ENCODE assay signal across 9 mouse cellular contexts in genomic region chr4:134185569-134185968, GRCm38 (mm10). TPM values are rescaled to one million over a fixed set of nuclear protein-coding genes. Genes with fewer than 3 reads are reported as not detected.
DNase-seq lines count a peak whose midpoint lies in the region; ATAC-seq and TF ChIP-seq lines count a peak whose summit lies in the region.
"Had no signal": no experiment of that assay in that cellular context is flagged by ENCODE, and none has a peak within 500 bp of the region (broad histone marks: within the 10 kb centered on the region; RNA-seq: fewer than 3 reads in every experiment).

No protein-coding gene starts in this region.

- H3K4me1 ChIP-seq in megakaryocyte, embryonic 14.5 days = peaks cover 38% of the 10 kb centered on the region
- H3K4me1 ChIP-seq in forebrain, embryonic 14.5 days (ENCODE audit: control insufficient read depth, insufficient read depth, low read length) = peaks cover 7% of the 10 kb centered on the region
- peaks cover 56% of the 10 kb centered on the region for H3K4me1 ChIP-seq in liver, embryonic 12.5 days
- H3K4me1 ChIP-seq in stomach, postnatal 0 days (replicated peaks; ENCODE audit: control insufficient read depth, insufficient read depth) = no peaks in the 10 kb centered on the region

- peaks cover 12% of the 10 kb centered on the region for H3K36me3 ChIP-seq in megakaryocyte, embryonic 14.5 days (replicated peaks; ENCODE audit: low read length)
- no peaks in the 10 kb centered on the region for H3K36me3 ChIP-seq in forebrain, embryonic 14.5 days (ENCODE audit: control insufficient read depth, insufficient read depth, low read length)
- H3K36me3 ChIP-seq in liver, embryonic 12.5 days = peaks cover 11% of the 10 kb centered on the region; the same call in 1 of the 2 replicates
- no peaks in the 10 kb centered on the region for H3K36me3 ChIP-seq in stomach, postnatal 0 days (ENCODE audit: control insufficient read depth, insufficient read depth, low read length)

- peak overlapping the region; percentile 98 for H3K4me3 ChIP-seq in megakaryocyte, embryonic 14.5 days (replicated peaks)
- peak overlapping the region; percentile 71 for H3K4me3 ChIP-seq in forebrain, embryonic 14.5 days (ENCODE audit: low read depth, low read length)
- H3K4me3 ChIP-seq in liver, embryonic 12.5 days = peak overlapping the region; percentile 86
- H3K4me3 ChIP-seq in stomach, postnatal 0 days (ENCODE audit: low read depth, low read length) = peak overlapping the region; percentile 69

- no peak for ATAC-seq in megakaryocyte, adult 5-6 weeks (ENCODE audit: poor library complexity, severe bottlenecking)
- no peak for ATAC-seq in forebrain, embryonic 14.5 days
- no peak for ATAC-seq in liver, embryonic 12.5 days
- ATAC-seq in stomach, postnatal 0 days (ENCODE audit: low FRiP score, low TSS enrichment) = no peak

- H3K27ac ChIP-seq in forebrain, embryonic 14.5 days (ENCODE audit: low read depth, low read length) = no peak overlapping the region
- peak overlapping the region; percentile 85; the same call in 1 of the 2 replicates for H3K27ac ChIP-seq in liver, embryonic 12.5 days
- H3K27ac ChIP-seq in stomach, postnatal 0 days (replicated peaks) = no peak overlapping the region

- 69% methylated on average over 3 of the region's 3 CpGs for WGBS in forebrain, embryonic 14.5 days
- WGBS in liver, embryonic 12.5 days (ENCODE audit: insufficient replicate concordance) = 84% methylated on average over 3 of the region's 3 CpGs
- 83% methylated on average over 3 of the region's 3 CpGs for WGBS in stomach, postnatal 0 days

- peaks cover 2% of the 10 kb centered on the region for H3K27me3 ChIP-seq in megakaryocyte, embryonic 14.5 days (replicated peaks)
- no peaks in the 10 kb centered on the region for H3K27me3 ChIP-seq in forebrain, embryonic 14.5 days (replicated peaks; ENCODE audit: control insufficient read depth, insufficient read depth, low read length)
- peaks cover 2% of the 10 kb centered on the region; the same call in 1 of the 2 replicates for H3K27me3 ChIP-seq in liver, embryonic 12.5 days (replicated peaks)
- no peaks in the 10 kb centered on the region for H3K27me3 ChIP-seq in stomach, postnatal 0 days (ENCODE audit: control insufficient read depth, insufficient read depth, low read length)

- no peaks in the 10 kb centered on the region for H3K9me3 ChIP-seq in megakaryocyte, embryonic 14.5 days
- H3K9me3 ChIP-seq in forebrain, embryonic 14.5 days (replicated peaks; ENCODE audit: control insufficient read depth, low read length) = no peaks in the 10 kb centered on the region
- no peaks in the 10 kb centered on the region for H3K9me3 ChIP-seq in liver, embryonic 12.5 days (replicated peaks)
- no peaks in the 10 kb centered on the region for H3K9me3 ChIP-seq in stomach, postnatal 0 days (ENCODE audit: control insufficient read depth, low read length)

- peak overlapping the region; percentile 90 for H3K4me2 ChIP-seq in forebrain, embryonic 14.5 days (ENCODE audit: low read length)
- peak overlapping the region; percentile 92 for H3K4me2 ChIP-seq in liver, embryonic 12.5 days
- H3K4me2 ChIP-seq in stomach, postnatal 0 days (replicated peaks; ENCODE audit: low read depth) = peak overlapping the region; percentile 90

- TF ChIP-seq EP300 in stomach, postnatal 0 days (optimal IDR thresholded peaks at IDR 0.05) = no peak

- TF ChIP-seq CTCF in stomach, postnatal 0 days (IDR thresholded peaks at IDR 0.05; ENCODE audit: low read depth) = no peak

- peak overlapping the region; percentile 83 for H3K9ac ChIP-seq in forebrain, embryonic 14.5 days (ENCODE audit: low read length)
- peak overlapping the region; percentile 92 for H3K9ac ChIP-seq in liver, embryonic 12.5 days
- H3K9ac ChIP-seq in stomach, postnatal 0 days (ENCODE audit: low read length) = peak overlapping the region; percentile 80

- DNase-seq in forebrain, embryonic 14.5 days (ENCODE audit: low spot score) = no peak
- DNase-seq in stomach, postnatal 0 days (ENCODE audit: low spot score) = no peak
- DNase-seq in cerebellum, adult 8-10 months = no peak
- no peak for DNase-seq in kidney, postnatal 36 days
- DNase-seq: right cerebral cortex, postnatal 25 days had no signal

RNA-seq across cellular contexts. Expression of gene Cep85, which starts 1.3 kb away (rescaled TPM):
- 10.9 and 19.9 TPM in 2 replicates for polyA plus RNA-seq in megakaryocyte, embryonic 14.5 days (2012; ENCODE audit: insufficient read depth, low replicate concordance)
- 11.4 and 20.6 TPM in 2 replicates for total RNA-seq in megakaryocyte, adult 5-6 weeks (2015)
- total RNA-seq in megakaryocyte, adult 5-6 weeks (2017) = 17.7 TPM in 2 replicates
- polyA plus RNA-seq in forebrain, embryonic 14.5 days (2014; fragmentation: Nextera tagmentation; extraction: Ambion mirVana) = 20.1 and 21.3 TPM in 2 replicates
- polyA plus RNA-seq in liver, embryonic 12.5 days (2016; fragmentation: Nextera tagmentation; extraction: Ambion mirVana) = 37.5 and 38.0 TPM in 2 replicates
- 87.6 and 102 TPM in 2 replicates for polyA plus RNA-seq in stomach, postnatal 0 days (2015; fragmentation: Nextera tagmentation; extraction: Ambion mirVana)

RNA-seq across cellular contexts. Expression of gene Gm7534, which starts 17.2 kb away (rescaled TPM):
- not detected in 2 replicates for polyA plus RNA-seq in megakaryocyte, embryonic 14.5 days (2012; ENCODE audit: insufficient read depth, low replicate concordance)
- 0.07 TPM in 1 of 2 replicates, not detected in the other for total RNA-seq in megakaryocyte, adult 5-6 weeks (2015)
- total RNA-seq in megakaryocyte, adult 5-6 weeks (2017) = not detected in 2 replicates
- polyA plus RNA-seq in forebrain, embryonic 14.5 days (2014; fragmentation: Nextera tagmentation; extraction: Ambion mirVana) = not detected in 2 replicates
- polyA plus RNA-seq in liver, embryonic 12.5 days (2016; fragmentation: Nextera tagmentation; extraction: Ambion mirVana) = not detected in 2 replicates
- not detected in 2 replicates for polyA plus RNA-seq in stomach, postnatal 0 days (2015; fragmentation: Nextera tagmentation; extraction: Ambion mirVana)
- total RNA-seq: left cerebral cortex, postnatal 10 days had no signal

RNA-seq across cellular contexts. Expression of gene Catsper4, which starts 41.6 kb away (rescaled TPM):
- polyA plus RNA-seq in megakaryocyte, embryonic 14.5 days (2012; ENCODE audit: insufficient read depth, low replicate concordance) = not detected in 2 replicates
- total RNA-seq in megakaryocyte, adult 5-6 weeks (2015) = not detected in 2 replicates
- not detected in 2 replicates for total RNA-seq in megakaryocyte, adult 5-6 weeks (2017)
- not detected in 2 replicates for polyA plus RNA-seq in forebrain, embryonic 14.5 days (2014; fragmentation: Nextera tagmentation; extraction: Ambion mirVana)
- not detected in 2 replicates for polyA plus RNA-seq in liver, embryonic 12.5 days (2016; fragmentation: Nextera tagmentation; extraction: Ambion mirVana)
- polyA plus RNA-seq in stomach, postnatal 0 days (2015; fragmentation: Nextera tagmentation; extraction: Ambion mirVana) = 0.11 and 0.19 TPM in 2 replicates
- total RNA-seq: left cerebral cortex, postnatal 10 days had no signal

RNA-seq across cellular contexts. Expression of gene Cnksr1, which starts 52.6 kb away (rescaled TPM):
- not detected in 2 replicates for polyA plus RNA-seq in megakaryocyte, embryonic 14.5 days (2012; ENCODE audit: insufficient read depth, low replicate concordance)
- total RNA-seq in megakaryocyte, adult 5-6 weeks (2015) = 0.11 TPM in 1 of 2 replicates, not detected in the other
- not detected in 2 replicates for total RNA-seq in megakaryocyte, adult 5-6 weeks (2017)
- polyA plus RNA-seq in forebrain, embryonic 14.5 days (2014; fragmentation: Nextera tagmentation; extraction: Ambion mirVana) = 0.36 TPM in 1 of 2 replicates, not detected in the other
- 0.19 TPM in 1 of 2 replicates, not detected in the other for polyA plus RNA-seq in liver, embryonic 12.5 days (2016; fragmentation: Nextera tagmentation; extraction: Ambion mirVana)
- polyA plus RNA-seq in stomach, postnatal 0 days (2015; fragmentation: Nextera tagmentation; extraction: Ambion mirVana) = 9.4 and 9.5 TPM in 2 replicates

RNA-seq across cellular contexts. Expression of gene Sh3bgrl3, which starts 57.0 kb away (rescaled TPM):
- 1,646 and 1,679 TPM in 2 replicates for polyA plus RNA-seq in megakaryocyte, embryonic 14.5 days (2012; ENCODE audit: insufficient read depth, low replicate concordance)
- 1,305 and 1,385 TPM in 2 replicates for total RNA-seq in megakaryocyte, adult 5-6 weeks (2015)
- 523 and 622 TPM in 2 replicates for total RNA-seq in megakaryocyte, adult 5-6 weeks (2017)
- polyA plus RNA-seq in forebrain, embryonic 14.5 days (2014; fragmentation: Nextera tagmentation; extraction: Ambion mirVana) = 351 and 372 TPM in 2 replicates
- polyA plus RNA-seq in liver, embryonic 12.5 days (2016; fragmentation: Nextera tagmentation; extraction: Ambion mirVana) = 187 and 205 TPM in 2 replicates
- polyA plus RNA-seq in stomach, postnatal 0 days (2015; fragmentation: Nextera tagmentation; extraction: Ambion mirVana) = 522 and 533 TPM in 2 replicates
